Mouse (Mus musculus) embryonic fibroblast, embryonic 13.5 days (primary cell): ENCODE results near the gene Zbtb49.

Source experiments
- CTCF ChIP-seq: IDR thresholded peaks from 2 replicates; pipeline ENCODE4 v1.5.1; 2011; ENCODE audit warnings: mild to moderate bottlenecking, control low read depth, low read length, moderate library complexity, borderline replicate concordance; ENCODE audit not compliant: insufficient read depth
- POLR2A ChIP-seq: IDR thresholded peaks from 2 replicates; pipeline ENCODE4 v1.6.1; 2011; ENCODE audit warnings: low read depth, mild to moderate bottlenecking, control low read depth, low read length, moderate library complexity

DNA sequence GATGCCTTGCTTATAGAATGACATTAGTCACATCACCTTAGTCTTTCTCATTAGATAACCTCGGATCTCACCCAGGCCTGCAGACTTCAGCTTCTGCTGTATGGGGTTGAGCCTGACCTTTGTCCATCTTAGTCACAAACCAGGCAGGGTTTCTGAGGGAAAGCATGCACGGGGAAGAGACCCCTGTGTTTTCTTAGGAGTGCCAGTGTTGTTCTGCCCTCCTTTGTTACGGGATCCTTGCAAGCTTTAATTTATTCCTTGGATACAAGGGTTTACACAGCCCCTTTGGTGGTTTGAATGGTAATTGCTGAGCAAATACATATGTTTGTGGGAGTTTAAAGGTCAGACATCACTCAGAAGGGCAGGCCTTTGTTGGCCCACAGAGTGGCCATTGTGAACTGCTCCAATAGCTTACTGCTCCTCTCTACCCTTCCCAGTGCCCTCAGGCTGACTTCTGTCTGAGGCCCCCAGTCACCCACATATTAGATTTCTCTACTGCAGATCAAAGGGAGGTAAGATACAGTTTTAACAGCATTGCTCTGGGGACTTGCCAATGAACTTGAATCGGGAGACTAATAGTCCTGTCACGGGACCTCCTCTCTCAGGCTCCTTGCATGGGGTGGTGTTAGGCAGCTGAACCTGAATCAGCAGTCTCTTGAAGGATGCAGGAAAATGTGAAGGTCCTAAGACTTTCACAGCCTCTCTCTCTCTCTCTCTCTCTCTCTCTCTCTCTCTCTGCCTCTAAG lies 20.6 kb upstream of the Zbtb49 start:
- TF ChIP-seq CTCF (no peak), POLR2A (no peak)
